Comparison of ENCODE assay signal across 12 mouse cellular contexts in genomic region chr11:101855950-101856712, GRCm38 (mm10). TPM values are rescaled to one million over a fixed set of nuclear protein-coding genes. Genes with fewer than 3 reads are reported as not detected.
DNase-seq lines count a peak whose midpoint lies in the region; ATAC-seq lines count a peak whose summit lies in the region.
"Had no signal": no experiment of that assay in that cellular context is flagged by ENCODE, and none has a peak within 500 bp of the region (broad histone marks: within the 10 kb centered on the region; RNA-seq: fewer than 3 reads in every experiment).

No protein-coding gene starts in this region.

- H3K4me3 ChIP-seq in midbrain, embryonic 16.5 days (ENCODE audit: low read depth, low read length): no peak overlapping the region
- H3K4me3 ChIP-seq: megakaryocyte, embryonic 14.5 days had no signal

- H3K4me2 ChIP-seq in midbrain, embryonic 16.5 days (ENCODE audit: low read length): no peak overlapping the region

- no peaks in the 10 kb centered on the region for H3K4me1 ChIP-seq in midbrain, embryonic 16.5 days (ENCODE audit: control insufficient read depth, insufficient read depth, low read length)
- H3K4me1 ChIP-seq: megakaryocyte, embryonic 14.5 days had no signal

- H3K27me3 ChIP-seq in midbrain, embryonic 16.5 days (ENCODE audit: control insufficient read depth, insufficient read depth, low read depth, low read length): no peaks in the 10 kb centered on the region

- DNase-seq in urinary bladder, postnatal 14 days (ENCODE audit: low spot score): peak; percentile 40
- DNase-seq in urinary bladder, postnatal 10 days (ENCODE audit: low spot score): no peak
- peak; percentile 56 to 71 for DNase-seq in heart, adult 9 months (ENCODE audit: low spot score in 2 of 2)
- DNase-seq in kidney, postnatal 14 days: peak; percentile 49
- no peak for DNase-seq in right cerebral cortex, postnatal 36 days (ENCODE audit: low spot score in 2 of 2)
- DNase-seq in layer of hippocampus, postnatal 25 days (ENCODE audit: extremely low spot score in 1 of 2, low spot score in 1 of 2): no peak
- DNase-seq in thymus, postnatal 10 days (ENCODE audit: low spot score in 2 of 2): no peak
- DNase-seq: layer of hippocampus, postnatal 36 days; thymus, postnatal 14 days had no signal

- H3K27ac ChIP-seq in midbrain, embryonic 16.5 days (ENCODE audit: low read length): no peak overlapping the region

- no peaks in the 10 kb centered on the region for H3K36me3 ChIP-seq in midbrain, embryonic 16.5 days (ENCODE audit: control insufficient read depth, insufficient read depth, low read length)

- no peak overlapping the region for H3K9ac ChIP-seq in midbrain, embryonic 16.5 days (ENCODE audit: low read depth, low read length)

- ATAC-seq in midbrain, embryonic 16.5 days: no peak

- WGBS in midbrain, embryonic 16.5 days: 87% methylated on average over 9 of the region's 9 CpGs

- no peaks in the 10 kb centered on the region for H3K9me3 ChIP-seq in midbrain, embryonic 16.5 days (replicated peaks; ENCODE audit: control insufficient read depth, low read length, poor library complexity, severe bottlenecking)

RNA-seq across cellular contexts. Expression of gene Meox1, which starts 38.0 kb away (rescaled TPM):
- total RNA-seq in layer of hippocampus, postnatal 25 days (2021): 1 to 10 TPM in 1 of 2 experiments, under 1 TPM in 1; 0.85 to 1.0 TPM
- polyA plus RNA-seq in midbrain, embryonic 16.5 days (2015; fragmentation: Nextera tagmentation; extraction: Ambion mirVana): 0.80 and 0.89 TPM in 2 replicates
- total RNA-seq: MEL had no signal

Comparison
In these comparisons a context has a peak if more than half of its experiments do, and no peak if none do; other contexts are left out.
1. DNase-seq: peak in urinary bladder, postnatal 14 days (single experiment), heart, adult 9 months (2 of 2) and kidney, postnatal 14 days (single experiment); none in urinary bladder, postnatal 10 days (single experiment), right cerebral cortex, postnatal 36 days (0 of 2), layer of hippocampus, postnatal 25 days (0 of 2) and thymus, postnatal 10 days (0 of 2).